Mouse (Mus musculus) ES-E14 (cell line): ENCODE results near the gene Gpm6b. TPM values are rescaled to one million over a fixed set of nuclear protein-coding genes. Genes with fewer than 3 reads are reported as not detected.

Source experiments
- DNase-seq: peaks from one replicate; pipeline ENCODE4 v3.0.0-alpha.2; 2013; ENCODE audit warnings: low read depth, low spot score
- H3K27ac ChIP-seq: 2 replicates; pipeline ENCODE4 v1.5.1; 2012; ENCODE audit warnings: low read depth, mild to moderate bottlenecking, low read length, moderate library complexity, mixed read lengths; ENCODE audit not compliant: poor library complexity, insufficient read depth, severe bottlenecking
- H3K36me3 ChIP-seq: 2 replicates; pipeline ENCODE4 v1.6.1; 2012; ENCODE audit warnings: mild to moderate bottlenecking, low read length, moderate library complexity, mixed read lengths; ENCODE audit not compliant: control insufficient read depth, poor library complexity, insufficient read depth, severe bottlenecking
- H3K4me1 ChIP-seq, 2 experiments: fragments of 150-350 bp in 1 of 2; sonication (generic) in 1 of 2; 2 replicates each; pipeline ENCODE4 v1.6.1; 2012; ENCODE audit warnings: low read length in 2 of 2, mild to moderate bottlenecking in 1 of 2, mixed read lengths in 1 of 2; ENCODE audit not compliant: control insufficient read depth in 2 of 2, insufficient read depth in 2 of 2, poor library complexity in 1 of 2
- H3K4me3 ChIP-seq, 2 experiments: fragments of 150-350 bp in 1 of 2; sonication (generic) in 1 of 2; 2 replicates each; pipeline ENCODE4 v1.5.1; 2012; ENCODE audit warnings: low read length in 2 of 2, low read depth in 1 of 2, mild to moderate bottlenecking in 1 of 2, mixed read lengths in 1 of 2; ENCODE audit not compliant: insufficient read depth in 1 of 2, poor library complexity in 1 of 2, severe bottlenecking in 1 of 2
- H3K9ac ChIP-seq: 2 replicates; pipeline ENCODE4 v1.6.1; 2012; ENCODE audit warnings: low read depth, mild to moderate bottlenecking, low read length, mixed read lengths; ENCODE audit not compliant: poor library complexity, insufficient read depth, severe bottlenecking
- H3K9me3 ChIP-seq: fragments of 150-350 bp; sonication (generic); 2 replicates; pipeline ENCODE4 v1.6.1; 2012; ENCODE audit warnings: low read depth, mild to moderate bottlenecking, low read length; ENCODE audit not compliant: control insufficient read depth, insufficient read depth
- CHD2 ChIP-seq: IDR thresholded peaks from 2 replicates; pipeline ENCODE4 v1.6.1; 2014; ENCODE audit warnings: mild to moderate bottlenecking, low read depth, low read length, inconsistent platforms
- HCFC1 ChIP-seq: IDR thresholded peaks from 2 replicates; pipeline ENCODE4 v1.6.1; 2012; ENCODE audit warnings: low read length, inconsistent platforms, borderline replicate concordance; ENCODE audit not compliant: insufficient read depth
- MAFK ChIP-seq: IDR thresholded peaks from 2 replicates; pipeline ENCODE4 v1.6.1; 2014; ENCODE audit warnings: mild to moderate bottlenecking, low read depth, low read length, inconsistent platforms; ENCODE audit not compliant: insufficient read depth
- ZC3H11A ChIP-seq: IDR thresholded peaks from 2 replicates; pipeline ENCODE4 v1.6.1; 2012; ENCODE audit warnings: low read depth, mild to moderate bottlenecking, inconsistent platforms, low read length, borderline replicate concordance
- ZNF384 ChIP-seq: IDR thresholded peaks from 2 replicates; pipeline ENCODE4 v1.6.1; 2012; ENCODE audit warnings: low read depth, low read length, inconsistent platforms
- in situ Hi-C, 2 experiments: fragments of 600-800 bp; cut with MboI; formaldehyde crosslinking; loops; one replicate each; pipeline ENCODE4 v1.15.1; 2025; ENCODE audit warnings: low sequenced_read_pairs in 2 of 2, inconsistent platforms in 1 of 2; ENCODE audit not compliant: unreplicated experiment in 2 of 2
- total RNA-seq: library from RNA; depleted of rRNA; stranded (reverse); fragments of 300-350 nt; gene quantifications from 2 replicates; pipeline ENCODE4 v1.2.3, GENCODE M21; 2012

The Gpm6b gene
- total RNA-seq, 1 experiment: 1.0 TPM

GRCm38 (mm10) chrX:166359927-166360440 lies 121.3 kb downstream of the Gpm6b start:
- no peak for TF ChIP-seq MAFK
- TF ChIP-seq ZC3H11A: no peak
- TF ChIP-seq HCFC1: no peak
- TF ChIP-seq CHD2: no peak
- H3K4me3 ChIP-seq: no peak overlapping the region
- in situ Hi-C loops: loop anchor here in 1 of 2 experiments (25.0 kb wide), 1 partner anchor 198 kb away; the partner anchor contains the start of gene Gemin8
- H3K4me1 ChIP-seq: no peaks in the 10 kb centered on the region
- H3K9me3 ChIP-seq: no peaks in the 10 kb centered on the region
- DNase-seq: no peak
- no peak overlapping the region for H3K9ac ChIP-seq
- no peaks in the 10 kb centered on the region for H3K36me3 ChIP-seq
- no peak overlapping the region for H3K27ac ChIP-seq

DNA sequence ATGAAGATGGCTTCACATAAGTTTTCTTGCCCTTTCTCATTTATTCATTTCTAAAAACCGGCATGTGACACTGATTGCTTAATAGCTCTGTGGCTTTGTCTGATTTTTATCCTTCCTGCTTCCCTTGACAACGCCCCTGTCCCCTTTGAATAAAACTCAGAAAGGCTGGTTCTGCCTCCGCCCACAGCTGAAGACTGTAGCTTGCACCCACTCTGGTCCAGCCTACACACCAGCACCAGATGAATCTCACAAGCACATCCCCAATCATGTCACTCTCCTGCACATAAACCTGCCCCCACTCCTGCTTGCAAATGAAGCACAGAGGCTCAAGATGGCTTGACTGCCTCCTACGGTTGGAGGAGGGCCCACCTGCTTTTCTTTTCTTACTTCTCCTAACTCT lies 121.7 kb downstream of the Gpm6b start:
- in situ Hi-C loops: loop anchor here in 1 of 2 experiments (25.0 kb wide), 1 partner anchor 198 kb away; the partner anchor contains the start of gene Gemin8
- H3K36me3 ChIP-seq: no peaks in the 10 kb centered on the region
- TF ChIP-seq HCFC1 (no peak), ZC3H11A (no peak), CHD2 (no peak), ZNF384 (no peak), MAFK (no peak)
- no peak overlapping the region for H3K9ac ChIP-seq
- no peak overlapping the region for H3K4me3 ChIP-seq
- no peaks in the 10 kb centered on the region for H3K9me3 ChIP-seq
- no peak overlapping the region for H3K27ac ChIP-seq
- H3K4me1 ChIP-seq: no peaks in the 10 kb centered on the region
- DNase-seq: no peak

DNA sequence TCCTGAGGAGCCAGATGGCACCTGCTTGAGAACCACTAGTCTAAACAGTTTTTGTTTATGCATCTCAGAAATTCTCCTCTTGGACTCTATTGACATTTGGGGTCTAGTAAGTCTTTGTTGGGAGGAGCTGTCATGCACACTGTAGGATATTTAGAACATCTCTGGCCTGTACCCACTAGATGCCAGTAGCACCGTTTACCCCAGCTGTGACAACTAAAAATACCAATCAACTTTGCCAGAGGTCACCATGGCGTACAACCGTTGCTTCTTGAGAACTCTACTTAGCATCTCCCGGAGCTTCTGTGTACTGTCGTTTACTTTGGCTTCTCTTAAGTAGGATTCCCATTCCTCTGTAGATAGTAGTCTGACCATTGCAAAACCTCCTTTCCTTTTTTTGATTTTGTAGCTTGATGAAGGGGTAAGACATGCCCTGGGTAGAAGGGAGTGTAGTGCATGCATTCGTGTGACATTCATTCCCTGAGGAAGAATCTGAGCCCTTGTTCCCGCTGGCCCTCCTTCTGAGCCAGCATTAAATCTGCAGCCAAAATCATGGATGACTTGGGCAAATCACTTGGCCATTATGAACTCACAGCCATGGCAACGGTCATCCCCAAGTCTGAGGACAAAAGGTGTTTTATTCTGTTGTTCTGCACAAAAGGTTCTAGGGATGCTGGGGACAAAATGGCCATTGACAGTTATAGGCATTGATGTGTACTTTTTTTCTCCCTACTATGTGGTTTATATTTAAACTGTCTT lies 126.9 kb downstream of the Gpm6b start:
- Histone ChIP-seq H3K9me3 (no peaks in the 10 kb centered on the region), H3K27ac (no peak overlapping the region), H3K4me3 (no peak overlapping the region), H3K4me1 (no peaks in the 10 kb centered on the region), H3K9ac (no peak overlapping the region), H3K36me3 (no peaks in the 10 kb centered on the region)
- DNase-seq: no peak
- in situ Hi-C loops: loop anchor here in 1 of 2 experiments (25.0 kb wide), 1 partner anchor 203 kb away; the partner anchor contains the start of gene Gemin8
- TF ChIP-seq MAFK (no peak), ZNF384 (no peak), ZC3H11A (no peak), HCFC1 (no peak), CHD2 (no peak)

- TF ChIP-seq MAFK (no peak), ZC3H11A (no peak), CHD2 (no peak), HCFC1 (no peak), ZNF384 (no peak)
- no peaks in the 10 kb centered on the region for H3K9me3 ChIP-seq
- in situ Hi-C loops: no loop called here
- H3K9ac ChIP-seq: no peak overlapping the region
- no peak overlapping the region for H3K27ac ChIP-seq
- no peaks in the 10 kb centered on the region for H3K4me1 ChIP-seq
- H3K4me3 ChIP-seq: no peak overlapping the region
- no peaks in the 10 kb centered on the region for H3K36me3 ChIP-seq
- no peak for DNase-seq
Measured at GRCm38 (mm10) chrX:166376681-166377328, 138.1 kb downstream of the Gpm6b start.
